Mouse (Mus musculus) liver, postnatal 0 days (tissue): Measurements from ENCODE around the gene Apc2.

Source experiments
- CTCF ChIP-seq: sonication (generic); IDR thresholded peaks from 2 replicates; pipeline ENCODE4 v1.5.1; 2016; ENCODE audit warnings: antibody characterized with exemption, low read depth
- EP300 ChIP-seq: IDR thresholded peaks from 2 replicates; pipeline ENCODE4 v1.6.1; 2016; ENCODE audit warnings: antibody characterized with exemption, low read depth, mild to moderate bottlenecking

DNA sequence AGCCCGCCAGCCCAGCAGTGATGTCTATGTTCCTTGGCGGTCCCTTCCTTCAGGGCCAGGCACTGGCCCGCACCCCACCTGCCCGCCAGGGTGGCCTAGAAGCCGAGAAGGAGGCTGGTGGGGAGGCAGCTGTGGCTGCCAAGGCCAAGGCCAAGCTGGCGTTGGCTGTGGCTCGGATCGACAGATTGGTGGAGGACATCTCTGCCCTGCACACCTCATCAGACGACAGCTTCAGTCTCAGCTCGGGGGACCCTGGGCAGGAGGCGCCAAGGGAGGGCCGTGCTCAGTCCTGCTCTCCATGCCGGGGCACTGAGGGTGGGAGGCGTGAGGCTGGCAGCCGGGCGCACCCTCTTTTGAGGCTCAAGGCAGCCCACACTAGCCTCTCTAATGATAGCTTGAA is 15.8 kb downstream of the Apc2 start:
- no peak for TF ChIP-seq CTCF
- no peak for TF ChIP-seq EP300
